Mouse (Mus musculus): Measurements from ENCODE around the gene Fam171a1.
A peak's percentile ranks its signal among the peaks of the same experiment; 100 is the strongest.
"Not testable (repeated sequence)": the region's sequence is repeated elsewhere in the genome, so short reads cannot be mapped to it uniquely, and the experiment has no call there.

The Fam171a1 gene

GRCm38 (mm10) chr2:3171774-3172173, 57.8 kb downstream of the Fam171a1 start:
- no peak for DNase-seq (ENCODE audit: low spot score in 2 of 2)

- DNase-seq (ENCODE audit: low spot score in 2 of 2), result no peak
Measured at GRCm38 (mm10) chr2:3172656-3173055, 58.6 kb downstream of the Fam171a1 start.

- no peak for DNase-seq (ENCODE audit: low spot score in 2 of 2)
Measured at GRCm38 (mm10) chr2:3174890-3175289, 60.9 kb downstream of the Fam171a1 start.

- DNase-seq (ENCODE audit: low spot score in 2 of 2), result not testable (repeated sequence)
Measured at GRCm38 (mm10) chr2:3175988-3176387, 62.0 kb downstream of the Fam171a1 start.

GRCm38 (mm10) chr2:3176751-3177150, 62.7 kb downstream of the Fam171a1 start:
- DNase-seq (ENCODE audit: low spot score in 2 of 2), result no peak

GRCm38 (mm10) chr2:3180550-3180949, 66.5 kb downstream of the Fam171a1 start:
- no peak for DNase-seq (ENCODE audit: low spot score in 2 of 2)

- DNase-seq (ENCODE audit: low spot score in 2 of 2), result no peak
Measured at GRCm38 (mm10) chr2:3183656-3184055, 69.6 kb downstream of the Fam171a1 start.

- peak in 1 of 2 experiments; percentile 6 for DNase-seq (ENCODE audit: low spot score in 2 of 2)
Measured at GRCm38 (mm10) chr2:3185335-3185734, 71.3 kb downstream of the Fam171a1 start.

- no peak for DNase-seq (ENCODE audit: low spot score in 2 of 2)
Measured at GRCm38 (mm10) chr2:3188745-3189475, 74.9 kb downstream of the Fam171a1 start.

GRCm38 (mm10) chr2:3191149-3191548, 77.1 kb downstream of the Fam171a1 start:
- DNase-seq (ENCODE audit: low spot score in 2 of 2), result no peak

- no peak for DNase-seq (ENCODE audit: low spot score in 2 of 2)
Measured at GRCm38 (mm10) chr2:3195511-3195910, 81.5 kb downstream of the Fam171a1 start.

- DNase-seq (ENCODE audit: low spot score in 2 of 2), result no peak
Measured at GRCm38 (mm10) chr2:3200422-3200821, 86.4 kb downstream of the Fam171a1 start.

- DNase-seq (ENCODE audit: low spot score in 2 of 2), result no peak
Measured at GRCm38 (mm10) chr2:3206975-3207642, 93.1 kb downstream of the Fam171a1 start.

GRCm38 (mm10) chr2:3215480-3215879, 101.5 kb downstream of the Fam171a1 start:
- no peak for DNase-seq (ENCODE audit: low spot score in 2 of 2)

- no peak for DNase-seq (ENCODE audit: low spot score in 2 of 2)
Measured at GRCm38 (mm10) chr2:3216617-3217016, 102.6 kb downstream of the Fam171a1 start.

- DNase-seq (ENCODE audit: low spot score in 2 of 2), result not testable (repeated sequence)
Measured at GRCm38 (mm10) chr2:3217577-3217976, 103.6 kb downstream of the Fam171a1 start.

GRCm38 (mm10) chr2:3218225-3218624, 104.2 kb downstream of the Fam171a1 start:
- DNase-seq (ENCODE audit: low spot score in 2 of 2), result no peak

GRCm38 (mm10) chr2:3228475-3228874, 114.5 kb downstream of the Fam171a1 start:
- DNase-seq (ENCODE audit: low spot score in 2 of 2), result no peak

- peak in 1 of 2 experiments; percentile 2 for DNase-seq (ENCODE audit: low spot score in 2 of 2)
Measured at GRCm38 (mm10) chr2:3229060-3229459, 115.0 kb downstream of the Fam171a1 start.

- DNase-seq (ENCODE audit: low spot score in 2 of 2), result no peak
Measured at GRCm38 (mm10) chr2:3239255-3239654, 125.2 kb downstream of the Fam171a1 start.

- DNase-seq (ENCODE audit: low spot score in 2 of 2), result no peak
Measured at GRCm38 (mm10) chr2:3244251-3244650, 130.2 kb downstream of the Fam171a1 start.

GRCm38 (mm10) chr2:3251309-3251708, 137.3 kb downstream of the Fam171a1 start:
- no peak for DNase-seq (ENCODE audit: low spot score in 2 of 2)

- no peak for DNase-seq (ENCODE audit: low spot score in 2 of 2)
Measured at GRCm38 (mm10) chr2:3266466-3266865, 152.4 kb downstream of the Fam171a1 start.

All from spleen, postnatal 36 days (tissue).